Mouse (Mus musculus): ENCODE data around the gene Ambra1.
"Not testable (repeated sequence)": the region's sequence is repeated elsewhere in the genome, so short reads cannot be mapped to it uniquely, and the experiment has no call there.

Ambra1 gene

GRCm38 (mm10) chr2:91729971-91730821 lies at the start of gene Ambra1:
Gene Ambra1, plus strand, starts transcription at chr2:91730134.
- DNase-seq (ENCODE audit: low spot score in 2 of 2): peak; percentile 87 to 89

GRCm38 (mm10) chr2:91682850-91683249 lies 47.1 kb upstream of the Ambra1 start:
- peak in 1 of 2 experiments; percentile 40 for DNase-seq (ENCODE audit: low spot score in 2 of 2)

- DNase-seq (ENCODE audit: low spot score in 2 of 2): no peak
Observed at GRCm38 (mm10) chr2:91683919-91684318, 46.0 kb upstream of the Ambra1 start.

- peak in 1 of 2 experiments; percentile 26 for DNase-seq (ENCODE audit: low spot score in 2 of 2)
Observed at GRCm38 (mm10) chr2:91689452-91689851, 40.5 kb upstream of the Ambra1 start.

GRCm38 (mm10) chr2:91695436-91696224 lies 34.3 kb upstream of the Ambra1 start:
- no peak for DNase-seq (ENCODE audit: low spot score in 2 of 2)

GRCm38 (mm10) chr2:91696225-91696590 lies 33.7 kb upstream of the Ambra1 start:
- DNase-seq (ENCODE audit: low spot score in 2 of 2): no peak

- DNase-seq (ENCODE audit: low spot score in 2 of 2): no peak
Observed at GRCm38 (mm10) chr2:91699225-91699624, 30.7 kb upstream of the Ambra1 start.

- no peak for DNase-seq (ENCODE audit: low spot score in 2 of 2)
Observed at GRCm38 (mm10) chr2:91701366-91701765, 28.6 kb upstream of the Ambra1 start.

GRCm38 (mm10) chr2:91705736-91706135 lies 24.2 kb upstream of the Ambra1 start:
- no peak for DNase-seq (ENCODE audit: low spot score in 2 of 2)

- DNase-seq (ENCODE audit: low spot score in 2 of 2): no peak
Observed at GRCm38 (mm10) chr2:91706456-91706855, 23.5 kb upstream of the Ambra1 start.

- no peak for DNase-seq (ENCODE audit: low spot score in 2 of 2)
Observed at GRCm38 (mm10) chr2:91708361-91708760, 21.6 kb upstream of the Ambra1 start.

GRCm38 (mm10) chr2:91710272-91711234 lies 19.4 kb upstream of the Ambra1 start, which contains the start of the genes Atg13 and Harbi1:
Gene Atg13, minus strand, starts transcription at chr2:91710576.
Gene Harbi1, plus strand, starts transcription at chr2:91710852.
- DNase-seq (ENCODE audit: low spot score in 2 of 2): peak; percentile 85 to 89

- DNase-seq (ENCODE audit: low spot score in 2 of 2): no peak
Observed at GRCm38 (mm10) chr2:91711256-91711925, 18.5 kb upstream of the Ambra1 start.

GRCm38 (mm10) chr2:91714921-91715320 lies 15.0 kb upstream of the Ambra1 start:
- DNase-seq (ENCODE audit: low spot score in 2 of 2): no peak

- DNase-seq (ENCODE audit: low spot score in 2 of 2): no peak
Observed at GRCm38 (mm10) chr2:91718276-91718675, 11.7 kb upstream of the Ambra1 start.

- DNase-seq (ENCODE audit: low spot score in 2 of 2): no peak
Observed at GRCm38 (mm10) chr2:91723382-91723781, 6.6 kb upstream of the Ambra1 start.

- DNase-seq (ENCODE audit: low spot score in 2 of 2): no peak
Observed at GRCm38 (mm10) chr2:91723951-91724350, 6.0 kb upstream of the Ambra1 start.

GRCm38 (mm10) chr2:91724716-91725115 lies 5.2 kb upstream of the Ambra1 start:
- DNase-seq (ENCODE audit: low spot score in 2 of 2): no peak

- not testable (repeated sequence) for DNase-seq (ENCODE audit: low spot score in 2 of 2)
Observed at GRCm38 (mm10) chr2:91725476-91725875, 4.5 kb upstream of the Ambra1 start.

- DNase-seq (ENCODE audit: low spot score in 2 of 2): no peak
Observed at GRCm38 (mm10) chr2:91727011-91727410, 2.9 kb upstream of the Ambra1 start.

GRCm38 (mm10) chr2:91729571-91729970 lies 363 bp upstream of the Ambra1 start:
- DNase-seq (ENCODE audit: low spot score in 2 of 2): no peak
